Mouse (Mus musculus) CD4-positive, CD25-positive, alpha-beta regulatory T cell, adult 2 months (primary cell): ENCODE data around the gene Bach2.

Experiments used
- DNase-seq: peaks from one replicate; pipeline ENCODE4 v3.0.0-alpha.2; 2012; ENCODE audit warnings: low read depth, low spot score

Gene Bach2

DNA sequence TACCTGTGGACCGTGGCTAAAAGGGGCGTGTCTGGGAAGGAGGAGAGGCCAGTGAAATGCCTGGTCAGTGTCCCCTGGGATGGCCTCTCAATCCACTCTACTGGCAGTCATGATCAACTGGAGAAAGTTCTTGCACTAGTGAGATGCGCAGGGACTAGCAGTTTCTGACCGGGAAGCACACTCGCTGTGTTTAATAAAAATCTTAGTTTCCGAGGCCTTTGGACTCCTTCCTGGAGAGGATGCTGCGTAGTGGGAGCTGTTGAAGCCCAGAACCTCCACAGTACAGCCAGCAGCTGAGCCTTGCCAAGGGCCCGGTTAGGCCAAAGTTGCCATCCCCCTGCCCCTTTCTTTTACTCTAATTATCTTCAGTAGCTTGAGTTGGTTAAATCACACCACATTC is 148.3 kb downstream of the Bach2 start:
- no peak for DNase-seq

GRCm38 (mm10) chr4:32387479-32388240 is 149.1 kb downstream of the Bach2 start:
- peak; percentile 77 for DNase-seq

- DNase-seq: peak; percentile 52
These were observed 150.0 kb downstream of the Bach2 start for GRCm38 (mm10) chr4:32388564-32388963.

GRCm38 (mm10) chr4:32389107-32389800 is 150.7 kb downstream of the Bach2 start:
- DNase-seq: no peak

GRCm38 (mm10) chr4:32391260-32391659 is 152.7 kb downstream of the Bach2 start:
- no peak for DNase-seq

DNA sequence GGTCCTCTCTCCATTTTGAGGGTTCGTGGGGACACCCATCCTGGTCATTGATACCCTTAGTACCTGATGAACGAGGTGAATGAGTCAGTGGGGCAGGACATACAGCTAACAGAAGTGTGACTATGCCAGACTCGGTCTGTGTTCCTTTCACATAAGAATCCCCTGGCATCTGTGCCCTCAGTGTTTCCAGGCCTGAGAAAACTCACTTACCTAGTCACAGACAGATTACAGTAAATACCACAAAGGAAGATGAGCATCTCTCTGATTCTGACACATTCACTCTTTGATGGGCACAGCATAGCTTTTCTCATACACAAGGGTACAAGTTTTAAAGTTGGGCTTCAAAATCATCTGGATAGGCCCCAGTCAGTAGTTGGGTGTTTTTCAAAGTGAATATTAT is 154.6 kb downstream of the Bach2 start:
- peak; percentile 53 for DNase-seq

DNA sequence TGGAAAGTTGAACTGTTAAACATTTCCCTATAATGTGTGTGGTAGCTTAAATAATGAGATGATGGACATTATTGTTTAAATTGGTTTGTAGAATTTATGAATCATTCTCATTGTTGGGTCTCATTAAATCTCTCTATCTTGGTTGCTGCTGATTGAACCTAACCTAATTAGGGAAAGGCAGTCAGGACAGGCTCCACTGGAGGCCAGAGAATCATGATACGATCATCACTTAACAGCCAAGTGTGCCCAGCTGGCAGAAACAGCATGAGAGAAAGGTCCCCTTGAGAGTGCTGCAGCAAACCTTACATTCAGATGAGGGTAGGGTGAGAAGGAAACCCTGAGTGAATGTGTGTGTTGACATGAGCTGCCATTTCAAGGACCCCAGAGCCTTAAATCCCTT is 155.3 kb downstream of the Bach2 start:
- no peak for DNase-seq

DNA sequence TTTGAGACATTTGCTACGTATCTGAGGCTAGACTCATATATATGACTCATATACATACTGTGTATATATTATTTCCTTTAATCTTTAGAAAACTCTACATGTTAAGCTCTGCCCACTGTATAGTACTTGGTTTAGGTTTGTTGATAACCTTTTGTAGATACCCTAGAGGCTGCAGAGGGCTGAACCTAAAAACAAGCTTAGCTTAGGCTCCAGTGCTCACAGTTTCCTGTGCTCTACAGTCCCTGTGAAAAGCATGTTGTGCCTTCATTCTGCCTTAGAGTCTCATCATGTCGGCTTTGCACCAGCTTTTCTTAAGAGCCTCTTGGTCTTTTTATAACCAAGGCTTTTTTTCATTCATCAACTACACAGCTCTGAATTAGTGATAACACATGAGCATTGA is 156.2 kb downstream of the Bach2 start:
- peak; percentile 61 for DNase-seq

DNA sequence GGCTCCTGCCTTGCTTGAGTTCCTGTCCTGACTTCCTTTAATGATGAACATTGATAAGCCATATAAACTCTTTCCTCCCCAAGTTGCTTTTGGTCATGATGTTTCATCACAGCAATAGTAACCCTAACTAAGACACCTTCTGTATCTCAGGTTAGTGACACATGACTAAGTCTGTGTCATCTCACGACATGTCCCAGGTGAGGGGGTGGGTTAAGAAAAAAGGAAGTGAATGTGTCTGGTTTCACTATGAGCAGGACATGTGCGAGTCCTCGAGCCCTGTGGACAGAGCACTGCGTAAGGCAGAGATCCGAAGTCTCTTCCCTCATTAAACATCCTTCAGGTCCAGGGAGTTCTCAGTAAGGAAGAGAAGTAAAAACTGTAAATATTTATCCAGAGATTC is 162.9 kb downstream of the Bach2 start:
- DNase-seq: peak; percentile 66

- DNase-seq: no peak
These were observed 164.9 kb downstream of the Bach2 start for GRCm38 (mm10) chr4:32403506-32403905.

DNA sequence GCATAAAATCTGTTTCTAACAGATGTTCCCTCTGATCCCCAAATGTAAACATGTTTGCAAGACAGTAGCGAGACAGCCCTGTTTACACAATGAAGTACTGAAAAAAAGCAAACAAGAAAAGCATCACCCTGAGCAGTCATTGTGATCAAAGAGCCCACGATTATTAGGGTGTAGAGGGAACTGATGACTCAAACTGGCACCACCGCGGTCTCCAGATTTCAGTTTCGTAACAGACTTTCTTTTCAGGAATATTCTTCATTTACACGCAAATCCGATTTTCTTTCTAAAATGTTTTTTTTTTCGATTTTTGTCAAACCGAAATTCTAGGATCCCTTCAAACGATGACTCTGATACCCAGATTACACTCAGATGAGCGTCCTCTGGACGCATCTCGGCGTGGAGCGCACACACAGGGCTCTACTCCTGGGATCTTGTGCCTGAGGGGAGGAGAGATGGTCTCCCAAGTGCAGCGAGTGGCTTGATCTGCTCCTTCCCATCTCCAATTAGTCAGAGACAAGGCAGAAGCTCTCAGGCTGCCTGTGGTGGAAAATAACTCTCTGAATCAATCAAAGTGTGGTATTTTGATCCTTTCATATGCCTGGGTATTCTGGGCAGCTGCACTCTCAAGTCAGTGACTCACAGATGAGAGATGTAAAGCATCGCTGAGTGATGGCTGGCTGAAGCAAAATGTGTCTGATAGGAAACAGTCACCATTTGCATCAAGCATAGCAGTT is 166.7 kb downstream of the Bach2 start:
- peak; percentile 67 for DNase-seq

DNA sequence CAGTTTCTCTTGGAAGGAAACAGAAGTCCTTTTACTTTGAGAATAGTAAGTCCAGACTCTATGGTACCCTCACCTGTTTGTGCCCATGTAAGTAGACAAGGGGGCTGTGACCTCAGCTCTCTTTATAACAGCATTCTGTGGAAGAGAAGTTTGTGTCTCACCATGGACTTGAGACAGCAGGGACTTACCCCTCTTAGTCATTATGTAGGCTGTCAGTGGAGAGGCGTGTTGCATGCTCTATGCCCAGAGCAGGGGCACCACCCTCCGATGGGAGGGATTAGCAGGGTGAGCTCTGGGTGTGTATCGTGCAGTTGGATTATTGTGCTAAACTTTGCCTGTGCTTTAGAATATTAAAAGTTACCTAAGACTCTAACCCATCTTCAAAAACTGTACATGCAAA is 167.4 kb downstream of the Bach2 start:
- peak; percentile 76 for DNase-seq

- no peak for DNase-seq
These were observed 169.9 kb downstream of the Bach2 start for GRCm38 (mm10) chr4:32408535-32408934.

DNA sequence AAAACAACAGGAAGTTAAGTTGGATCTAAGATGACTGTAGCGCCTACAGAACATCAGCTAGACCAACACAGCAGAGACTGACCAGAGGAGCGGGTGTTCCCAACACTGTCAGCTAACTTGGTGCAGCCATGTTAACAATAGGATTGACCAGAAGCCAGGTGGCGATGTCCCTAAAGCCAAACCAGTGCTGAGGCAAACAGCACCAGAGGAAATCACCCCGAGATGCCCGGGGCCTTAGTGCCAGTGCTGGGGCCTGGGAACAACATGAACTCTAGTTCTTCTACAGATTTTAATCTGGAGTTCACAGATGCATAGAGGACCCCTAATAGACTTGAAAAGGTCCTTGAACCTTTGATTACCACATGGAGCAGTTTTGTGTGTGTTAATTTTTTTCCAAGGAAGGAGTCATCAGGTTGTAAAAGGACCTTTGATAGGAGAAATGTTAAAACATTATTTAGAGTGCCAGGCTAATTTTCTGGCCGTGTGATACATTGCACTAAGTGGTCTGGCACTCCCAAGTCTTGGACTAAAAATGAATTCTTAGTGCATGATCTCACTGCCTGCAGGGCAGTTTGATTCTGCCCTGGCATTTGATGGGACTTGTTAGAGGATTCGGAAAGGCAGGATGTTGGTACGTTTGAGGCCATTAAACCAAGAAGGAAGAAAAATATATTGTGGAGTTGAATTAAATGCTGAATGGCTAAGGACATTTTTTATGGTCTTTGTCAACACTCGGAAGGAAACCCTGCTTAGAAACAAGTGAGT is 170.7 kb downstream of the Bach2 start:
- DNase-seq: no peak

DNA sequence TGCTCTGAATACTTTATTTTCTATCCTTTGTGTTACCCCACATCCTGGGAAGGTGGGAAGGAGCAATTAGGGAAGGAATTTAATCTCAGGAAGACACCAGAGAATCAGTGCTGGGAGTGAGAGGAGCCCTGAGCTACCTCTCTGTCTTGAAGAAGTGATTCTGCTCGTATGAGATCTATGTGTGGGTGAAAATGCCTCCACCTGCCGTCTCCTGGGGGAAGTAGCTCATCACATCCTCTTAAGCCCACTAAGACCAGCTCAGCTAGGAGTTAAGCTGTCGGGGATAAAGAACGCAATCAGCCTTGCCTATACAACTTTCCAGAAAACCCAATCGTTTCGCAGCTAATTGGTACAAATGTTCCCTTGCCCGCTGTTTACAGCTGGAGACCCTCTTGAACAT is 174.5 kb downstream of the Bach2 start:
- DNase-seq: peak; percentile 65

GRCm38 (mm10) chr4:32413505-32413904 is 174.9 kb downstream of the Bach2 start:
- no peak for DNase-seq

DNA sequence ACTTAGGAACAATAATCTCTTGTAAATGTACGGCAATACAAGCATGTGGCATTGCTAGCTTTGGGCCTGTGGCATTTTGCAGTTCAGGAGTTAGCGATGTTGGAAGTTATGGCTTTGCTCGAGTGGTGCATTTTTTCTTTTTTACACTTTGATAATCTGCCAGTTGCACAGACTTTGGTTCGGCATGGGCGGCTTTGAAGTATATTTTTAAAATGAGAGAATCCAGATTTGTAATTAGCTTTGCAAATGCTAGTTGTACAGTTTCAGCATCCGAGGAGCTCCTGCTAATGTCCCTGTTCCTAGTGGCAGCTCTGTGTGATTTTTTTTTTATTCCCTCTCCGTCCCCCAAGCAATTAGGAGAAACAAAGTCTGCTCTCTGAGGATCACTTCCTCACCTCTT is 176.4 kb downstream of the Bach2 start:
- DNase-seq: no peak

- no peak for DNase-seq
These were observed 179.3 kb downstream of the Bach2 start for GRCm38 (mm10) chr4:32417939-32418338.

- no peak for DNase-seq
These were observed 183.0 kb downstream of the Bach2 start for GRCm38 (mm10) chr4:32421570-32421969.

DNA sequence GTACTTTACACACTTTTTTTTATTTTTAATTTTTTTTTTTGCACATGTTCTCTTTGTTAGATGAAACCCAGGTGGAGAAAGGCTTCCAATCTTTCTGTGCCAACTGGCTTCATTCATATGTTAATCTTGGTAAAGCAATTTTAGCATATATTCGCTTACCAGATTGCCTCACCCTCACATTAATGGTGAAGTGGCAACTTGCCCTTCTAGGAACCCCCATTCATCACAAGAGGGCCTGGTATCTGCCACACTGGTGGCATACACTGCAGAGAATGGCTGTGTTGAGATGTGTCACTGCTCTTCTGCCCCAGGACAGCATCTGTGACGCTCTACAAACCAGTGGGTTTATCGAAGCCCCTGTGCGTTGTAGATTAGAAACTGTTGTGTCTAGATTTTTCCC is 183.8 kb downstream of the Bach2 start:
- DNase-seq: no peak

GRCm38 (mm10) chr4:32423667-32424066 is 185.1 kb downstream of the Bach2 start:
- peak; percentile 61 for DNase-seq

DNA sequence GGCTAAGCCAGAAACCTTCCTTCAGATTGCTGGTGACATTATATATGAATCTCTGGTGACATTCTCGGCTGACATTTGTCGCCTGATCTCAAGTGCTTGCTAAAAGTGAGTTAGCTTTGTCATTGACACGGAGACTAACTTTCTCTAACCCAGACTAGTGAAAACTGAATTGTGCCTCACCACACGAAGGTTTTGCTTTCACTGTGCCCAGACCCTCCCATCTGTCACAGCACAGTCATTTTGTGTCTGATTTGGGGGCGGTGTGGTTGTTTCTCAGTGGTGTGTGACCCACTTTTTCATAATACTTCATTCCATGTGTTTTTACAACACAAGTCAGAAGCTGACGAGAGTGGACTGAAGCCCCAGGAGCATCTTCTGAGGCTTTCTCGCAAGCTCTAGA is 185.8 kb downstream of the Bach2 start:
- DNase-seq: peak; percentile 71
